Mouse (Mus musculus) spleen, postnatal 36 days (tissue): ENCODE measurements around the gene Chd2.
"Not testable (repeated sequence)": the region's sequence is repeated elsewhere in the genome, so short reads cannot be mapped to it uniquely, and the experiment has no call there.

ENCODE experiments used
- DNase-seq, 2 experiments: peaks; one replicate each; pipeline ENCODE4 v3.0.0; 2022; ENCODE audit warnings: low spot score in 2 of 2, mixed read lengths in 1 of 2

Chd2 gene

DNA sequence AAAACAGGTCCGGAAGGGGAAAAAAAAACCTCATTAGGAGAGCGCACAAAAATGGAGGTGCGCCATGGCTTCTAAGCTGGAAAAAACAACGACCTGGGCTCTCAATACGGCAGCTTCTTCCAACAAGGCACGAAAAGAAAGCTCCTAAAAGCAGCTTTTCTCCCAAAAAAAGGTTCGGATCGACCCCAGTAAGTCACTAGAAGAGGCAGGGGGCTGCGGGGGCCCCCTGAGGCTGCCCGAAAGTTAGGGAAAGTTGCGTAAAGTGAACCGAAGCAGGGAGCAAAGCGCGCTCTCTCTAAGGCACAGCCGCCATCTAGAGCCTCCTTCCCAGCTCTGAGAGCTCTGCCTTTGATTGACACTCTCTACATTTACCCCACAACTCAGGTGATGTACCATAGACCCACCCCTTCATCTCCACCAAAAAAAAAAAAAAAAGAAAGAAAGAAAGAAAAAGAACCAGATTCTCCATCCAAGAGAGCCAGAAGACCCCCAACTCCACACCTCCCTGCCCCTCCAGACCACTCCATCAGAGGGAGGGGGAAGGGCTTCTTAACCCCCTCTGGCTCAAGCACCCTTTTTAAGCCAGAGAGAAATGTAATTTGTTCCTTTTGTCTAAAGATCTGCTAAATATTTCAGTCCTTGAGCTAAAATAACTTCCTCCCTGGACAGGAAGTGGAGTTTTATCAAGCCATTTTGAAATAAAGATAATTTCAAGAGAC, at the start of gene Chd2:
TSS of gene Chd2 (minus strand) at position 419 of the 719 bp plus-strand sequence.
- peak; percentile 68 for DNase-seq

DNA sequence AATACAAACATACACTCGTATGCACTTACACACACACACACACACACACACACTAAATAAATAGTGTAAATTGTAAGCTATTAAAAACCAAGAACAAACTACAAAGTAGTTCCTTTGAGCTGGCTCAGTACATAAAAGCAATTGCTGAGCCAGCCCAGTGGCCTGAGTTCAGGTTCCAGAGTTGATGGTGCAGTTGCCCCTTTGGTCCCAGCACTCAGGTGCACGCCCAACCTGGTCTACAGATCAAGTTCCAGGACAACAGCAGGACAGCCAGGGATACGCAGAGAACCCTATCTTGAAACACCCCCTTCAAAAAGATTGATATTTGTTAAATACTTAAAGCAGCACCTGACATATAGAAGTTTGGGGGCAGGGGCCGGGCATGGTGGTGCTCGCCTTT, 49.1 kb upstream of the Chd2 start:
- no peak for DNase-seq

DNA sequence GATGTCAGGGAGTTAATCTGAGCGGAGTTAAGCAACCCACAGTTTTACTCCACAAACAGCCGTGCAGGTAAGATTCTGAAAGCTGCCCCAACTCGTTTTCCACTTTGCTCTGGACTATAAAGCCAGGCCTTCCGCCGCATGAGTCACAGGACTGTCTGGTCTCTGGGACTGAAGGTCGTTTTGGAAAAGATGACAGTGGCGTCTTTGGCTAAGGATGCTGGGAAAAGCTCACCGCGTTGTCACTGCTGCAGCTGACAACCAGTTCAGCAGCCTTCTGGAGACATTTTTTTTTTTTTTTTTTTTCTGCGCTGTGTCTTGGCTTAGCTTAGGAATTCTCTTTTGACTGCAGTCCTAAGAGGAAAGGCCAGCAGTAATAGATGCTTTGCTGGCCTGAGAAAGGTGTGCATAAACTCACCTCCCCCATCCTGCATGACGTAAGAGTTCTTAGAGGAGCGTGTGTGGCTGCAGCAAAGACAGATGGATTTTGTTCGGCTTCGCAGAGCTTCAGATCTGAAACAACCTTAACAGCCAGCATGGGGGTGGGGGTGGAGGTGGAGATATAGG, 47.7 kb upstream of the Chd2 start:
- DNase-seq, result no peak

DNA sequence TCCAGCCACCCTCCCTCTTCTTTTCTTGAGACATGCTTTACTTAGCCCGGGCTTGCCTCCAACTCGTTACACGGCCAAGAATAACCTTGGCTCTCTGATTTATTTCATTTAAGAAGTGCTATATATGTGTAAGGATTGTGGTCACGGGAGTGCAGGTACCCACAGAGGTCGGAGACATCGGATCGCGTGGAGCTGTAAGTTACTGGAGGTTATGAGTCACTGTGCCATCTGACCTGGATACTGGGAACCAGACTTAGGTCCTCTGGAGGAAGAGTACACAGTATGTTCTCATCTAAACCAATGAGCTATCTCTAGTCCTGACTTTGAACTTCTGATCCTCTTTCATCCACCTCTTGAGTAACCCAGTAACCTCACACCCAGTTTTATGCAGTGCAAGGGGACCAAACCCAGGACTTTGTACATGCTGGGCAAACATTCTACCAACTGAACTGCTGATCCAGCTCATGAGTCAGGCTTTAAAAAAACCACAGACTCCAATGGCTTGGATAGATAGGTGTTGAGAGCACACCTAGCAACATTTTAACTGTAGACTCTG, 46.8 kb upstream of the Chd2 start:
- DNase-seq, result no peak

DNA sequence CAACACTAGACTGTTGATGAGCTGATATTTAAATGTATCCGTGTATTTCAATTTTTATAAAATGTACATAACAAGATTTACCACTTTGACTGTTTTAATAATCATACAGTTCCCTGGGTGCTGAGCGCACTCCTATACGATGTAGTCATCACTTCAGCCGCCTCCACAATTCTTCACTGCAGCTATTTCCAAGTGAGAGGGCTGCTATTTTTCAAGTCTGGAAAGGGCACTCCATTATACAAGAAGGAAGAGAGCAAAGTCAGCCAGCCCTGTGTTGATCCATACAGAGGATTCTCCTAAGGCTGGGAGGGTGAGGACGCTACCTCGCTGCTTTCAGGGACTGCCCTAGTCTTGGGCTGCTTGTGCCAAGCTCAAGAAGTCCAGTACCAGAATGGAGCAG, 45.1 kb upstream of the Chd2 start:
- DNase-seq, result no peak

GRCm38 (mm10) chr7:73586206-73586605, 44.6 kb upstream of the Chd2 start:
- no peak for DNase-seq

- no peak for DNase-seq
Observed at GRCm38 (mm10) chr7:73585114-73586032, 43.7 kb upstream of the Chd2 start.

GRCm38 (mm10) chr7:73584009-73584995, 42.7 kb upstream of the Chd2 start:
- peak; percentile 68 to 80 for DNase-seq

DNA sequence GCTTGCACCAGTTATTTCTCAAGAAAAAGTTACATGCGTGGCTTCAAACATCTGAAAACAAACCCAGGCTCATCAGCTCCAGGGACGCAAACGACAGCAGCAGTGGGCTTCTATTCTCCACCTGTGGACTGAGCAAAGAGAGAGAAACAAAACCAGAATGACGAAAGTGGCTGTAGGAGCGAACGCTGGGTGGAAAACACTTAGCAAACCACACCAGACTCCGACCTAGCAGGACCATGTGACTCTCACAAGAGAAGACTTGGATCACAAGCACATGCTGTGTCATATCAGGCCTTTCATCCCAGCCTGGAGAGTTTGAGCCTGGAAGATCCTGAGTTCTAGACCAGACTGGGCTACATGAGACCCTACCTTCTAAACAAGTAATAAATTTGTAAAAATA, 41.8 kb upstream of the Chd2 start:
- DNase-seq, result no peak

GRCm38 (mm10) chr7:73581836-73582375, 40.3 kb upstream of the Chd2 start:
- no peak for DNase-seq

DNA sequence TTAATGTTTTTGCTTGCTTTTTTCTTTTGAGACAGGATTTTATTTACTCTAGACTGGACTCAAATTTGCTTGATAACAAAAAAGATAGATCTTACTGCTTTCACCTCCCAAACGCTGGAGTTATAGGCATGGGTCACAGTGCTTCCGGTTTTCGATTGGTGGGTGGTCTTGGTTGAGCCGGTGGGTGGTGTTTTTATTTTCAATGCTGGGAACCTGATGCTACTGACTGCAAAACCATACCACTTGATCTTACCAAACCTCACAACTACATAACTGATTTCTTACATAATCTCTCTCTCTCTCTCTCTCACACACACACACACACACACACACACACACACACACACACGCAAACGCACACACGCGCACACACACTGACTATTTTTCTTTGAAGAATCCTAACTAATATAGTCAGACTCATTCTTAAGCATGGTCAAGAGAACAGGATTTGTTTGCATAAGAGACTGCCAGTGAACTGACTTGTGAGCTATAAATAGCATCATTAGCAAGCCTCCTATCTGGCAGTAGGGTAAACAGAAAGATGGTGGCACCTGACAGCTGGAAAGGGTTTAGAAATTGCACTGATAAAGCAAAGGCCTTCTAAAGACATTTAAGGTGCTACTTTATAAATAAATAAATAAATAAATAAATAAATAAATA, 37.6 kb upstream of the Chd2 start:
- DNase-seq, result no peak

GRCm38 (mm10) chr7:73577888-73578421, 36.3 kb upstream of the Chd2 start:
- no peak for DNase-seq

DNA sequence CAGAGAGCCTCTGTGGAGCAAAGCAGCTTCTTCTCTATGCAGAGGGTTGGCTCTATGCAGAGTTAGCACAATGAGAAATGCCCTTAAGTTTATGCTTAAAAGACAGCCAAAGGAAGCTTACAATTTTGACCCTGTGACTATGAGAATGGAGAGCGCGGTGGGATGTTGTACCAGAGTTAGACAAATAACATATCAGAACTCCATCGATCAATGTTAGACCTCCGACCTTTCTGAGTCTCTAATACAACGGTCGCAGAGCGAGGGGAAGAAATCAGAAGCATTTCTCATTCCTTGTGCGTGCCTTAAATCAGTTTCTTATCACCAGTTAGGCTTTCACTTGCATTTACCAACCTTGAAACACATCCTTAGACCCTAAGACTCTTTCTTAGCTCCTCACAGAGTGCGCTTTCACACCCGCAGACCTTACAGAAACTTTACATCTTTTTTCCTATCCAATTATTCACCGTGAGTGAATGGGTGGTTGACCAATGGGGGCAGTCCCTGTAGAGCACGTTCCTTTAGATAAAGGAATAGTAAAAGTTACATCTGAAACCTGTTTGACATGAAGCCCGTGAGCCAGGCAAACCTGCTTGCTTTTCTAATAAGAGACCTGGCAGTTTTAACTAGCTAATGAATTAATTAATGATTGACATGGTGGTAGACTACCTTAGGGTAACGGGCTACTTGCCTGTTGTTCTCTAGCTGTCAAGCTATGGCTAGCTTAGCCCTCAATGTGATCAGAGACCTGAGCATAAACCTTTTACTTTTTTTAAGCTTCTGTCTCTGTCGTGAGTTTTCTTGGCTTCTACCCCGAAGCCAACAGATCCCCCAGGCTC, 34.7 kb upstream of the Chd2 start:
- no peak for DNase-seq

DNA sequence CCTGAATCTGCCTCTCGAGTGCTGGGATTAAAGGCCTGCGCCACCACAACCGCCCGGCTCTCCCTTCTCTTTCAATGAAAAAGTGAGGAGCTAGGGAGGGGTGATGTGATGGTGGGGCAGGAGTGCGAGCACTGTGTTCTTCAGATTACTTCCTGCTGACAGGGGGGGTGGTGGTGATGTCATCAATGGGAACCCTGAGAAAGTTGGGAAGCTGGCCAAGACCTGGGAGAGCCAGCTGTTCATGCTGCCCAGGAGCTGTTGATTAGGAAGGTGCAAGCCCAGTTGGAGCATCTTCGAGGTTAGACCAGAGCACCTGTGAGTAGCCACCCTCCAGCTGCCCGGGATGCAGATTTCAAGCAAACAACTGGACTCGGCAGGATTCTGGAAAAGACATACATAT, 33.6 kb upstream of the Chd2 start:
- DNase-seq, result no peak

DNA sequence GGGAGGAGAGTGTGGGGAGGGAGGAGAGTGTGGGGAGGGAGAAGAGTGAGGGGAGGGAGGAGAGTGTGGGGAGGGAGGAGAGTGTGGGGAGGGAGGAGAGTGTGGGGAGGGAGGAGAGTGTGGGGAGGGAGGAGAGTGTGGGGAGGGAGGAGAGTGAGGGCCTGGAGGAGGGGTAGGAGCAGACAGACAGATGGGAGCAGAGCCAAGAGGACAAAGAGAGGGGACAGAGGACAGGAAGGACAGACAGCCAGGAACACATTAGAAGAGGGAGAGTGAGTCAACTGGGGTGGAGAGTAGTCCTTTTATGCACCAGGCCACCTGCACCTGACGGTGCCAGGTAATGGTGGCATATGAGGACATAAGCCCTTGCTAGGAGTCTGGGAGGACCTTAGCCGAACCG, 33.0 kb upstream of the Chd2 start:
- DNase-seq, result not testable (repeated sequence)

GRCm38 (mm10) chr7:73572571-73572970, 30.9 kb upstream of the Chd2 start:
- peak; percentile 66 to 69 for DNase-seq

DNA sequence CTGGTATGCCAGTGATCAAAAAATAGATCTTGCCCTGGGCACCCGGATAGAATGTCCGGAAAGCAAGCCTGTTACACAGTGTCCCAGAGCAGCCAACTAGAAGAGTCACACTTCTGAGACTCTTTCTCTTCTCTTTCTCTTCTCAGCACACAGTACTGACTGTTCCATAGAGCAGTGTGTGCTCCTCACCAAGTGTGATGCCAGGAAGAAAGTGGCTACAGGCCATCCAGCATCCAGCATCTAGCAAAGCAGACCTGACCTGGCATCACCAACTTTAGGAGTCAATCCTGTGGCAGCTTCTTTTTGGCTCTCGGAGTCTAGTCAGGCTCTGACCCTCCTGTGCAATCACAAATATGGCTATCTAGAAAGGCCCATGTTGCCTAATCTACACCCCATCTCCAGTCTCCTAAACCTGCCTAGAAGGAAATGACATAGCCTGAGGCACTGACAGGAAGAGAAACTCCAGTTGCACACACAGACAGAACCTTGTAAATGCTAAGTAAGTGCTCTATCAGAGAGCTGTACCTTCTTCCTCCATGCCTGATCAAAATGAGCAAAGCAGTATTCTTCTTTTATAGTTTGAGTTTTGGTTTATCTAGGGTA, 27.3 kb upstream of the Chd2 start:
- no peak for DNase-seq

GRCm38 (mm10) chr7:73567754-73568161, 26.1 kb upstream of the Chd2 start:
- DNase-seq, result no peak

- DNase-seq, result no peak
Observed at GRCm38 (mm10) chr7:73564131-73564530, 22.5 kb upstream of the Chd2 start.
